Mouse (Mus musculus) neutrophil, adult 59 days (primary cell): ENCODE results near the gene Rnasel. TPM values are rescaled to one million over a fixed set of nuclear protein-coding genes. Genes with fewer than 3 reads are reported as not detected.

Experiments
- total RNA-seq, 2 experiments: library from RNA; stranded (reverse); gene quantifications; 1 replicate in 1 of 2; 2 replicates in 1 of 2; pipeline ENCODE4 v1.2.4; 2023

Rnasel gene
- total RNA-seq, result 10 to 100 TPM; 86.4 to 92.9 TPM

GRCm38 (mm10) chr1:153749211-153749801, at the start of gene Rnasel:
TSS of gene Rnasel (plus strand) at chr1:153749426.

GRCm38 (mm10) chr1:153740145-153740544, 9.1 kb upstream of the Rnasel start, which contains the start of gene Rgs16:
TSS of gene Rgs16 (plus strand) at chr1:153740349.

Other genes starting within 250 kb of the Rnasel start
- 1 to 10 TPM; 2.2 to 4.8 TPM for gene Npl, start 199.4 kb upstream of the Rnasel start, total RNA-seq
- gene Rgs8, start 96.4 kb upstream of the Rnasel start, total RNA-seq, result under 1 TPM in 1 of 2 experiments, not detected in 1; 0.07 TPM
- gene Rgs16, start 9.1 kb upstream of the Rnasel start, total RNA-seq, result 1 to 10 TPM in 1 of 2 experiments, under 1 TPM in 1; 0.44 to 1.8 TPM
- not detected for gene Rgsl1, start 94.7 kb downstream of the Rnasel start, total RNA-seq
- gene Teddm1b, start 124.9 kb downstream of the Rnasel start, total RNA-seq, result under 1 TPM in 1 of 2 experiments, not detected in 1; 0.31 TPM
- not detected for gene Teddm1a, start 142.3 kb downstream of the Rnasel start, total RNA-seq
- 100 to 1,000 TPM; 154 to 181 TPM for gene Glul, start 150.5 kb downstream of the Rnasel start, total RNA-seq
- gene Teddm2, start 150.8 kb downstream of the Rnasel start, total RNA-seq, result under 1 TPM; 0.22 to 0.51 TPM